Mouse (Mus musculus): ENCODE measurements around the gene Vill.
A peak's percentile ranks its signal among the peaks of the same experiment; 100 is the strongest.

Vill gene

GRCm38 (mm10) chr9:119052154-119052944, at the start of gene Vill:
TSS of gene Vill (plus strand) at chr9:119052778.
- no peak for DNase-seq (ENCODE audit: low spot score in 2 of 2)

- DNase-seq (ENCODE audit: low spot score in 2 of 2), result peak; percentile 65 to 68
These were observed 48.4 kb upstream of the Vill start for GRCm38 (mm10) chr9:119003990-119004702.

GRCm38 (mm10) chr9:119004703-119005076, 47.9 kb upstream of the Vill start:
- DNase-seq (ENCODE audit: low spot score in 2 of 2), result no peak

- DNase-seq (ENCODE audit: low spot score in 2 of 2), result no peak
These were observed 47.1 kb upstream of the Vill start for GRCm38 (mm10) chr9:119005303-119006029.

- DNase-seq (ENCODE audit: low spot score in 2 of 2), result no peak
These were observed 45.3 kb upstream of the Vill start for GRCm38 (mm10) chr9:119007266-119007665.

- no peak for DNase-seq (ENCODE audit: low spot score in 2 of 2)
These were observed 43.7 kb upstream of the Vill start for GRCm38 (mm10) chr9:119008871-119009270.

GRCm38 (mm10) chr9:119010156-119010710, 42.3 kb upstream of the Vill start:
- no peak for DNase-seq (ENCODE audit: low spot score in 2 of 2)

- DNase-seq (ENCODE audit: low spot score in 2 of 2), result no peak
These were observed 35.6 kb upstream of the Vill start for GRCm38 (mm10) chr9:119016785-119017507.

GRCm38 (mm10) chr9:119021731-119022130, 30.8 kb upstream of the Vill start:
- DNase-seq (ENCODE audit: low spot score in 2 of 2), result no peak

GRCm38 (mm10) chr9:119025263-119025662, 27.3 kb upstream of the Vill start:
- no peak for DNase-seq (ENCODE audit: low spot score in 2 of 2)

- DNase-seq (ENCODE audit: low spot score in 2 of 2), result no peak
These were observed 26.7 kb upstream of the Vill start for GRCm38 (mm10) chr9:119025832-119026331.

GRCm38 (mm10) chr9:119027337-119027736, 25.2 kb upstream of the Vill start:
- DNase-seq (ENCODE audit: low spot score in 2 of 2), result no peak

- no peak for DNase-seq (ENCODE audit: low spot score in 2 of 2)
These were observed 24.1 kb upstream of the Vill start for GRCm38 (mm10) chr9:119028226-119029195.

- no peak for DNase-seq (ENCODE audit: low spot score in 2 of 2)
These were observed 23.0 kb upstream of the Vill start for GRCm38 (mm10) chr9:119029568-119029967.

GRCm38 (mm10) chr9:119031038-119031437, 21.5 kb upstream of the Vill start:
- DNase-seq (ENCODE audit: low spot score in 2 of 2), result no peak

GRCm38 (mm10) chr9:119031772-119032171, 20.8 kb upstream of the Vill start:
- no peak for DNase-seq (ENCODE audit: low spot score in 2 of 2)

GRCm38 (mm10) chr9:119032538-119032937, 20.0 kb upstream of the Vill start:
- DNase-seq (ENCODE audit: low spot score in 2 of 2), result no peak

- peak; percentile 45 to 63 for DNase-seq (ENCODE audit: low spot score in 2 of 2)
These were observed 19.3 kb upstream of the Vill start for GRCm38 (mm10) chr9:119033111-119033921.

GRCm38 (mm10) chr9:119034069-119034468, 18.5 kb upstream of the Vill start:
- DNase-seq (ENCODE audit: low spot score in 2 of 2), result no peak

Measured in right cerebral cortex, adult 2 months (tissue).